Mouse (Mus musculus): ENCODE results near the gene Slc26a3. TPM values are rescaled to one million over a fixed set of nuclear protein-coding genes. Genes with fewer than 3 reads are reported as not detected.
"Not testable (repeated sequence)": the region's sequence is repeated elsewhere in the genome, so short reads cannot be mapped to it uniquely, and the experiment has no call there.

The Slc26a3 gene
- polyA plus RNA-seq, 1 experiment from 2014 or later: 0.07 TPM

DNA sequence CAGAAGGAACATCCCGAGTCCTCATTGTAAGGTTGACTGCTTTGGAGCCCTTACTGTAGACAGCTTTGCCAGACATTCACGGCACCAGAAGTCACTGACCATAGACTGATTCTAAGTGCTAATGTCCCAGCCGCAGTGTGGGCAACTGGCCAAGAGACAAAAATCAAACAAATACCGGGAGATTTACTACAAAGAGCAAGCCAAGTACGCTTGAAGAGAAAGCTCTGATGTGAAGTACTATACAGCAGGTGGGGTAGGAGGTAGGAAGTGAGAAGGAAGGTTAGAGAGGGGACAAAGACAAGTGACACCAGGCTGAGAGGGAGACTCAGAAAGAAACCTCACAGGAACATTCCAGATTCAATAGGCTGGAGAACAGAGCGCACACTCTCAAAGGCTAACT lies 54.2 kb downstream of the Slc26a3 start:
- H3K9me3 ChIP-seq: no peaks in the 10 kb centered on the region
- no peak overlapping the region for H3K27ac ChIP-seq
- H3K27me3 ChIP-seq (ENCODE audit: insufficient read depth, poor library complexity, severe bottlenecking): no peaks in the 10 kb centered on the region
- no peaks in the 10 kb centered on the region for H3K36me3 ChIP-seq
- no peak overlapping the region for H3K4me3 ChIP-seq
- no peak for DNase-seq (ENCODE audit: low spot score)
- WGBS: 88% methylated on average over 6 of the region's 6 CpGs
- H3K4me1 ChIP-seq (replicated peaks): peaks cover 11% of the 10 kb centered on the region; the same call in 1 of the 2 replicates

DNA sequence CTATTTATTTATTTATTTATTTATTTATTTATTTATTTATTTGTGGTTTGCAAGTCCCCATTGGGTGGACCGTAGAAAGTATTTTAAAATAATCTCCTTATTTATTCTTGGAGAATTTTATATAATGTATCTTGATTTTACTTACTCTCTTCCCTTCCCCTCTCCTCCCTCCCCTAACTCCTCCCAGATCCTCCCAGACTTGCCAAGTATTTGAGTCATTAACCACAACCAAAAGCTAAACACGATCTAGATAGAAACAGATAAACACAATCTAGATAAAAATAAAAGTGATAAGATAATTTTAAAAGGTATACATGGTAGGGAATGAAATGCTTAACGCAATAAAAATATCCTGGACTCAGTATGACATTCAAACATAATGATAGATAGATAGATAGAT lies 58.7 kb downstream of the Slc26a3 start:
- H3K27ac ChIP-seq: no peak overlapping the region
- no peak overlapping the region for H3K4me3 ChIP-seq
- H3K36me3 ChIP-seq: no peaks in the 10 kb centered on the region
- 87% methylated on average over 3 of the region's 3 CpGs for WGBS
- H3K27me3 ChIP-seq (ENCODE audit: insufficient read depth, poor library complexity, severe bottlenecking): no peaks in the 10 kb centered on the region
- DNase-seq (ENCODE audit: low spot score): no peak
- no peaks in the 10 kb centered on the region for H3K9me3 ChIP-seq
- peaks cover under 1% of the 10 kb centered on the region; the same call in 1 of the 2 replicates for H3K4me1 ChIP-seq (replicated peaks)

DNA sequence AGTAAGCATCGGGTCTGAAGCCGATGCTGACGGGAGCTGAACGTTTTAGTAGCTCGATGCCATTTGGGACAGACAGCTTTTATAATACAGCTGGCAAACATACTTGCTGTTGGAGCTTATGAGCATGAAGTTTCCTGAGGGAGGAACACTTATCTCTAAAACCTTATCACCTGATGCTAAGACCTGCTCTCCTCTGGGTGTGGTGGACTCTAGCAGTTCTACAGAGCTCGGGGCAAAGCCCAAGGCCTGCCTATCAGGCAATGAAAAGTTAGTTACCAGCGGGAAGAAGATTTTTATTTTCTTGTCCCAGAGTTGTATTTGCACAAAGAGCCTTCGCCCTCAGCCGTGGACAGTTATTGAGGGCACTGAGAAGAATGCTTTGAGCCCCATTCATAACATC lies 65.6 kb downstream of the Slc26a3 start:
- 88% methylated on average over 9 of the region's 9 CpGs for WGBS
- Histone ChIP-seq H3K27ac (no peak overlapping the region), H3K9me3 (0 out of 2 replicates have a peak, but pooled peaks cover 2% of the 10 kb centered on the region), H3K27me3 (ENCODE audit: insufficient read depth, poor library complexity, severe bottlenecking) (no peaks in the 10 kb centered on the region), H3K36me3 (no peaks in the 10 kb centered on the region), H3K4me1 (replicated peaks) (no peaks in the 10 kb centered on the region), H3K4me3 (no peak overlapping the region)
- DNase-seq (ENCODE audit: low spot score): no peak

DNA sequence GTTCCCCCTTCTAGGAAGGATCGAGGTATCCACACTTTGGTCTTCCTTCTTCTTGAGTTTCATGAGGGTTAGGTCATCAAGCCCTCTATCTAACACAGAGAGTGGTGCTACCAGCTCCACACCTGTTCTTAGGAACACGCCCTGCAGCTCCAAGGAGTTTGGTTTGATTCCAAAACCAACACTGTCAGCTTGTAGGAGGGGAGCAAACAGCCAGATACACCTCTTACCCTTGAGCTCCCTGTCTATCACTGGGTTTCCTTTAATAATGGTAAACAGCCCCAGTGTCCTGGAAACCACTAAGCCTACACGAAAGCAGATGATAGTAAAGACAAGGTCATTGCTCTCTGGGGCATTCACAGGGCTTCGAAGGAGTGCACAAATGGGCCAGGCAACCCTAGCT lies 67.8 kb downstream of the Slc26a3 start:
- no peaks in the 10 kb centered on the region for H3K4me1 ChIP-seq (replicated peaks)
- WGBS: 80% methylated on average over 4 of the region's 4 CpGs
- no peaks in the 10 kb centered on the region for H3K36me3 ChIP-seq
- H3K4me3 ChIP-seq: no peak overlapping the region
- no peaks in the 10 kb centered on the region for H3K27me3 ChIP-seq (ENCODE audit: insufficient read depth, poor library complexity, severe bottlenecking)
- no peak overlapping the region for H3K27ac ChIP-seq
- no peak for DNase-seq (ENCODE audit: low spot score)
- 0 out of 2 replicates have a peak, but pooled peaks cover 2% of the 10 kb centered on the region for H3K9me3 ChIP-seq

DNA sequence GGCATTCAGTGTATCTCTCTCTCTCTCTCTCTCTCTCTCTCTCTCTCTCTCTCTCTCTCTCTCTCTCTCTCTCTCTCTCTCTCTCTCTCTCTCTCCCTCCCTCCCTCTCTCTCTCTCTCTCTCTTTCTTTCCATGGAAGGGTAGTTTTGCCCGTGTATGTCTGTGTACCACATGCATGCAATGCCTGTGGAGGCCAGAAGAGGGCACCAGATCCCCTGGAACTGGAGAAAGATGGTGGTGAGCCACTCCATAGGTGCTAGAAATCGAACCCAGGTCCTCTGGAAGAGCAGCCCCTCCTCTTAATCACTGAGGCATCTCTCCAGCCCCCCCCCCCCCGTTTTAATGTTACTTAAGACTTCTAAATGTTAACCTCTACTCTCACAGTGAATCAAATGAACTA lies 69.6 kb downstream of the Slc26a3 start:
- H3K27me3 ChIP-seq (ENCODE audit: insufficient read depth, poor library complexity, severe bottlenecking); H3K27ac ChIP-seq; H3K9me3 ChIP-seq; H3K4me1 ChIP-seq (replicated peaks); DNase-seq (ENCODE audit: low spot score); H3K4me3 ChIP-seq; H3K36me3 ChIP-seq: not testable (repeated sequence)
- WGBS: 39% methylated on average over 3 of the region's 3 CpGs

DNA sequence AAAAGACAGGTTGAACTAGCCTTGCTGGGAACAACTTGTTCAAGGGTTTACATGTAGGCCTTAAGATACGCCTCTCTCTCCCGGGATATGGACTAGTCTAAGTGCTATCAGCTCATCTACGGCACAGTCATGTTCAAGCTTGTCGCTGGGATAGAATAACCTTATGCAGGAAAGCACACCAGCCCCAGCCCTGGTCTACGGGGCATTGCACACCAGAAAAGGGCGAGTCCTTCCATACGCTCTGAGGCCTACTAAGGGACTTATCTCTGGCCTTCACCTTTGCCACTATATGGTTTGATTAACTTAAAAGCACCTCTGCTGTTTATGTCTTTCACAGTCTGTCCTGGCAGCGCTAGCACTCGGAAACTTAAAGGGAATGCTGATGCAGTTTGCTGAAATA lies 70.7 kb downstream of the Slc26a3 start:
- no peak for DNase-seq (ENCODE audit: low spot score)
- H3K27ac ChIP-seq: no peak overlapping the region
- H3K4me3 ChIP-seq: no peak overlapping the region
- 0 out of 2 replicates have a peak, but pooled peaks cover 2% of the 10 kb centered on the region for H3K9me3 ChIP-seq
- WGBS: 90% methylated on average over 9 of the region's 9 CpGs
- no peaks in the 10 kb centered on the region for H3K4me1 ChIP-seq (replicated peaks)
- no peaks in the 10 kb centered on the region for H3K36me3 ChIP-seq
- no peaks in the 10 kb centered on the region for H3K27me3 ChIP-seq (ENCODE audit: insufficient read depth, poor library complexity, severe bottlenecking)

DNA sequence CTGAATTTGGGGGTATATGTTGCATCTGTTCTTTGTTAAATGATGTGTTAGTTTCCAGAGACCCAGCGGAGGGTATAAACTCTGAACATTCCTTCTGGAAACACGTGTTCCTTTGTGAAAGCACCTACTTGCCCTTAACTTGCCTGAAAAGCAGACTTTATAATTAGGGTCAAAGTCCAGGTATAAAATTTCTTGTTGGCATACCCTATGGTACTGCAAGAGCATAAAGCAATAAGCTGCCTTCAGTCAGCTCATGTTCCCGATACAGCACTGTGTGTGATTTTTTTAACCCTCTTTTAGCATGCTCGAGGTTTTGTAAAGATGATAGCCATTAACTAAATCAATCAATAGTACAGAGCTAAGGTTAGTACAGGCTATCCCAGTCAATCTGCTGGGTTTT lies 71.9 kb downstream of the Slc26a3 start:
- Histone ChIP-seq H3K27ac (no peak overlapping the region), H3K27me3 (ENCODE audit: insufficient read depth, poor library complexity, severe bottlenecking) (no peaks in the 10 kb centered on the region), H3K4me3 (no peak overlapping the region), H3K4me1 (replicated peaks) (no peaks in the 10 kb centered on the region), H3K36me3 (no peaks in the 10 kb centered on the region), H3K9me3 (0 out of 2 replicates have a peak, but pooled peaks cover 2% of the 10 kb centered on the region)
- DNase-seq (ENCODE audit: low spot score): no peak
- WGBS: 82% methylated on average over 4 of the region's 4 CpGs

DNA sequence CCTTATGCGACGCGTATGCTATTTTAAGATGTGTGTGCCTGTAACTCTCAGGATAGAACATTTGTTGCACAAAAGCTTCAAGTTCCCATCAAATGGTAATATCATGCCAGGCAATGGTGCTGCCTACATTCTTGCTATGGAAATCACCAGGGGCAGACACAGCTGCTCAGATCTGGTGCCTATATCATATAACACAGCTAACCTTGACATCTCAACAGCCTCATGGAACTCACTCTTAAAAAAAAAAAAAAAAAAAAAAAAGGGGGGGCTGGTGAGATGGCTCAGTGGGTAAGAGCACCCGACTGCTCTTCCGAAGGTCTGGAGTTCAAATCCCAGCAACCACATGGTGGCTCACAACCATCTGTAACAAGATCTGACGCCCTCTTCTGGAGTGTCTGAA lies 87.5 kb downstream of the Slc26a3 start:
- not testable (repeated sequence) for DNase-seq (ENCODE audit: low spot score); H3K4me1 ChIP-seq (replicated peaks); H3K36me3 ChIP-seq; H3K9me3 ChIP-seq; H3K4me3 ChIP-seq; H3K27ac ChIP-seq; H3K27me3 ChIP-seq (ENCODE audit: insufficient read depth, poor library complexity, severe bottlenecking)
- WGBS: 84% methylated on average over 5 of the region's 6 CpGs

DNA sequence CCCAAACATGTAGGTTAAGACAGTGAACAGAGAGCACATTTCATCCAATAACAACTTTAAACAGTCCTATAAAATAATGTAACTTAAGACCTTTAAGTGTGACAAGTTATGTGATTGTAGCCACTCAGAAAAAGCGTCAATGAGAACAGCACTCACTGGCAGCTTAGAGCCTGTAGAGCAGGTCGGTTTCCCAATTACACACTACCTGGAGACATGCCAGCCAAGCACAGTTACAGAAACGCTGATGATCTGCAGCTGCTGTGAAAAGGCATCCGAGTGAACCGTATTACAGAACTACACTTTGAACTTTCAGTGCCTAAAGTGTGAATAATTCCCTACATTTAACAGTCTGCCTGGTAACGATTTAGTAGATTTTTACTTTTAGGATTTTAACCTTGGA lies 95.8 kb downstream of the Slc26a3 start:
- Histone ChIP-seq H3K4me1 (replicated peaks) (no peaks in the 10 kb centered on the region), H3K36me3 (peaks cover 58% of the 10 kb centered on the region), H3K27ac (no peak overlapping the region), H3K27me3 (ENCODE audit: insufficient read depth, poor library complexity, severe bottlenecking) (no peaks in the 10 kb centered on the region), H3K4me3 (no peak overlapping the region), H3K9me3 (no peaks in the 10 kb centered on the region)
- DNase-seq (ENCODE audit: low spot score): no peak
- WGBS: 90% methylated on average over 6 of the region's 6 CpGs

DNA sequence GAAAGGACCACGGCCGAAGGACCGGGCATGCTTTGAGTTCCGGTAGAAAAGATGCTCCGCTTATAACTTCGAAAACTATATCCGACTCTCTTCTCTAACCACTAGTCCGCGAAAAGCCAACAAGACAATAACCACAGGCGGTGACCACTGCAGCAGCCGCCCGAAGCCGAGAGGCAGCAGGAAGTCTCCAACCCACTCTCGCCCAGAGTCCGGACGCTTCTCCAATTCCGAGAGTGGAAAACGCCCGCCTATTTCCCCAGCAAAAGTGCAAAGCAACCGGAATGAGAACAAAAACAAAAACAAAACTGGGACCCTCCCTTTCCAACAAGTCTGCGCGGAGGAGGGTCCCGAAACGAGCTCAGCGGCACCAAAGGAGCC lies 108.3 kb downstream of the Slc26a3 start:
- H3K4me3 ChIP-seq: peak overlapping the region; percentile 92
- H3K27ac ChIP-seq: peak overlapping the region; percentile 96
- H3K4me1 ChIP-seq (replicated peaks): peaks cover 20% of the 10 kb centered on the region
- H3K9me3 ChIP-seq: no peaks in the 10 kb centered on the region
- no peaks in the 10 kb centered on the region for H3K27me3 ChIP-seq (ENCODE audit: insufficient read depth, poor library complexity, severe bottlenecking)
- no peak for DNase-seq (ENCODE audit: low spot score)
- WGBS: 1% methylated on average over 25 of the region's 25 CpGs
- peaks cover 7% of the 10 kb centered on the region for H3K36me3 ChIP-seq

DNA sequence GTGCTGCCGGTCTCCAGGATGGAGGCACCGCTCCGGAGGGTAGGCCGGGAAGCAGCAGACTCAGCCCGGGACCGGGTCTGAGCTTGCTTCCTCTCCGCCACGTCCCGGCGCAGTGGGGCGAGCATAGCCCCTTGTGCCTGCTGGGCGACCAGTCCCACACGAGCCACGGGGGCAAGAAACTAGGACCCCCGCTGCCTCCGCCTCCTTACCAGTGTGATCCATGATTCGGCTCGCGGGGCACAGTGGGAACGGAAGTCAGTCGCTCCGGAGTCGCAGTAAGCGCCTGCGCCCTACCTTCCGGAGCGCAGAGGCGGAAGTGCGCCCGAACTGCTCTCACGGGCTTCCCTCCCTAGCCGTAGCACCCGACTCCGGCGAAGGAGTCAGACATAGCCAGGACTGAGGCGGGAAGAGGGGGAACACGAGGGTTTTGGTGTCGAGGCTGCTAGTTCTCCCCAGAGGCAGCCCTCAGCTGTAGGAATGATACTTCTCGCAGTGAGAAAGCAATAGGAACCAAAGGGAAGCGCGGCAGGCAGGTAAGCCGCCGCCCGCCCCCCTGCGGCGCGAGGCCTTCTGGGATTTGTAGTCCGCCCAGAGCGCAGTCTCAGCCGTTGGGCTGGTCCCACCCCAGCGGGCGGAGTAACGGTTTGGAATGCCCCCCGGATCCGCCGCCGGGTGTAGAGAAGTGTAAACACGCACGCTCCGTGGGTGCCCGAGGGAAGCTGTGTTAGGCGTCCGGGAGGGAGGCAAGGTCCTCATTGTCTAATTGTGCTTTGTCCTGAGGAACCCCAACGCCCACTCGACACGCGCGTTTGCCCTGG lies 108.9 kb downstream of the Slc26a3 start, which contains the start of gene Cbll1:
Gene Cbll1, minus strand, starts transcription at position 303 of the 818 bp plus-strand sequence.
- Histone ChIP-seq H3K4me3 (peak within 1 kb of the TSS; percentile 92), H3K27me3 (ENCODE audit: insufficient read depth, poor library complexity, severe bottlenecking) (no peaks in the 10 kb centered on the region), H3K9me3 (no peaks in the 10 kb centered on the region), H3K4me1 (replicated peaks) (peaks cover 20% of the 10 kb centered on the region), H3K27ac (peak within 1 kb of the TSS; percentile 96), H3K36me3 (peaks cover 1% of the 10 kb centered on the region)
- peak; percentile 95 for DNase-seq (ENCODE audit: low spot score)
- under 1% methylated on average over 68 of the region's 68 CpGs for WGBS

DNA sequence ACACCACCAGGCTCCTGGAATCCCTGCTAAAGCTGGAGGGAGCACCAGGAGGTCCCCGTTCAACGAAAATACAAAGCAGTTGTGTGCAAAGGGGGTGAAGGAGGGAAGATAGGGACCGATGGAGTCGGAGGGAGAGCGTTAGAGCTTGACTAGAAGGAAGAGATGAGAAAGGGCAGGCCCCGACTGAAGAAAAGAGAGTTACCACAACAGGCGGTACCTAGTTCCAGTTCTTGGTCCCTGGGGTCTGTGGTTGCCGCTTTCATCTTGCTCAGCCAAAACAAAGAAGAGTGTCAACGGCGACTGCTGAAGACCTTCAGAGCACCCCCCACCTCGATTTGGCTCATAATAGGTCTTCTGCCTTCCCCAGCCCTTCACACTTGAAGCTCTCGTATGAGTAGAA lies 109.5 kb downstream of the Slc26a3 start:
- DNase-seq (ENCODE audit: low spot score): no peak
- H3K27me3 ChIP-seq (ENCODE audit: insufficient read depth, poor library complexity, severe bottlenecking): no peaks in the 10 kb centered on the region
- 5% methylated on average over 12 of the region's 12 CpGs for WGBS
- no peaks in the 10 kb centered on the region for H3K9me3 ChIP-seq
- no peaks in the 10 kb centered on the region for H3K36me3 ChIP-seq
- peak overlapping the region; percentile 96 for H3K27ac ChIP-seq
- H3K4me1 ChIP-seq (replicated peaks): peaks cover 20% of the 10 kb centered on the region
- peak overlapping the region; percentile 92 for H3K4me3 ChIP-seq

DNA sequence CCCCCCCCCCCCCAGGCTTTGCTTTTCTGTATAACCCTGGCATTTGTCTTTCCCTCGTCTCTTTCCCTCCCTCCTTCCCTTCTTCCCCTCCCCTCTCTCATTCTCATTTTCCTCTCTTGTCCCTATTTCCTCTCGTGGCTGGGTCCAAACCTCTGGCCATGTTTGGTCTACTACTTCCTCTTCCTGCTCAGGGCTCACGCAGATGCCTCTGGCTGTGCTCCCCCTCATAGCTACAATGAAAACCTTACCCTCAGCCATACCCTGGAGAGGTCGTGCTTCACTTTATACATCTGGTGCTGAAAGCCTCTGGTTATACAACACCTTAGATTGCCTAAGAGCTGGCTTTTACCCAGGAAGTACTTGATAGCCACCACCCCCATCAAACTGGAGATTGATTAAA lies 110.6 kb downstream of the Slc26a3 start:
- 64% methylated on average over 4 of the region's 4 CpGs for WGBS
- Histone ChIP-seq H3K27ac (no peak overlapping the region), H3K4me1 (replicated peaks) (peaks cover 20% of the 10 kb centered on the region), H3K36me3 (no peaks in the 10 kb centered on the region), H3K27me3 (ENCODE audit: insufficient read depth, poor library complexity, severe bottlenecking) (no peaks in the 10 kb centered on the region), H3K9me3 (no peaks in the 10 kb centered on the region), H3K4me3 (no peak overlapping the region)
- DNase-seq (ENCODE audit: low spot score): no peak
